Mouse (Mus musculus) stomach, embryonic 14.5 days (tissue): ENCODE data around the gene Cbr2. TPM values are rescaled to one million over a fixed set of nuclear protein-coding genes. Genes with fewer than 3 reads are reported as not detected.
"Not testable (repeated sequence)": the region's sequence is repeated elsewhere in the genome, so short reads cannot be mapped to it uniquely, and the experiment has no call there.

Source experiments
- ATAC-seq: fragments of 200-750 bp; cut with Nextera tagmentation; 2 replicates; pipeline ENCODE4 v1.8.0; 2017; ENCODE audit warnings: low read depth, moderate TSS enrichment; ENCODE audit not compliant: insufficient number of reproducible peaks, insufficient read depth, low FRiP score
- H3K27ac ChIP-seq: fragments of 300-500 bp; sonication (generic); 2 replicates; pipeline ENCODE4 v1.5.1; 2014; ENCODE audit warnings: mild to moderate bottlenecking, low read length, moderate library complexity, mixed read lengths
- H3K27me3 ChIP-seq: fragments of 300-500 bp; sonication (generic); 2 replicates; pipeline ENCODE4 v1.6.1; 2014; ENCODE audit warnings: low read length, control low read depth, mixed read lengths; ENCODE audit not compliant: control insufficient read depth, insufficient read depth
- H3K36me3 ChIP-seq: fragments of 300-500 bp; sonication (generic); 2 replicates; pipeline ENCODE4 v1.6.1; 2014; ENCODE audit warnings: mild to moderate bottlenecking, control low read depth, low read length, moderate library complexity, mixed read lengths; ENCODE audit not compliant: control insufficient read depth, insufficient read depth
- H3K4me1 ChIP-seq: fragments of 300-500 bp; sonication (generic); 2 replicates; pipeline ENCODE4 v1.6.1; 2014; ENCODE audit warnings: low read length, control low read depth, mixed read lengths; ENCODE audit not compliant: control insufficient read depth, insufficient read depth
- H3K4me2 ChIP-seq: fragments of 300-500 bp; sonication (generic); replicated peaks from 2 replicates; pipeline ENCODE4 v1.6.1; 2014; ENCODE audit warnings: low read depth, low read length, control low read depth
- H3K4me3 ChIP-seq: fragments of 300-500 bp; sonication (generic); 2 replicates; pipeline ENCODE4 v1.5.1; 2014; ENCODE audit warnings: low read depth, low read length, control low read depth
- H3K9ac ChIP-seq: fragments of 300-500 bp; sonication (generic); replicated peaks from 2 replicates; pipeline ENCODE4 v1.6.1; 2014; ENCODE audit warnings: low read depth, mild to moderate bottlenecking, control low read depth, low read length, moderate library complexity, mixed read lengths
- H3K9me3 ChIP-seq: fragments of 300-500 bp; sonication (generic); 2 replicates; pipeline ENCODE4 v1.6.1; 2016; ENCODE audit warnings: low read depth, low read length, control low read depth; ENCODE audit not compliant: control insufficient read depth
- WGBS: fragments of 180-500 bp; shearing (Covaris S2); extraction: QIAGEN DNeasy Blood & Tissue Kit; methylation state at CpG from one replicate; pipeline ENCODE4 v1.1.7; 2014; 5-methylcytosine and 5-hydroxymethylcytosine counted together
- polyA plus RNA-seq: library from polyadenylated mRNA; unstranded; fragments of >200 nt; fragmentation: Nextera tagmentation; extraction: Ambion mirVana; gene quantifications from 2 replicates; pipeline ENCODE4 v1.2.1, GENCODE M21; 2014

Gene Cbr2
- polyA plus RNA-seq, 1 experiment from 2014 or later = 36.9 TPM

DNA sequence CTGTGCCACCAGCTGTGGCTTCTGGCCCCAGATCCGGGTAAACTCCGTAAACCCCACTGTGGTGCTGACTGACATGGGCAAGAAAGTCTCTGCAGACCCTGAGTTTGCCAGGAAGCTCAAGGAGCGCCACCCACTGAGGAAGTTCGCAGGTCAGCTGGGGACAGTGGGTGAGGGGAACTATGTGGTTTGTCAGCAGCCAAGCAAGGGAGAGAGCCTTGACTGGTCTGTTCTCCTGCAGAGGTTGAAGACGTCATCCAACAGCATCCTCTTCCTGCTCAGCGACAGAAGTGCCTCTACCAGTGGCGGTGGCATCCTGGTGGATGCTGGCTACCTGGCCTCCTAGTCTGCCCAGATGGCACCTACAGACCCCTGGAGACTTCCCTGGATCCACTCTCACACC, 35.1 kb upstream of the Cbr2 start:
- not testable (repeated sequence) for H3K4me2 ChIP-seq, H3K27ac ChIP-seq, H3K9me3 ChIP-seq, H3K36me3 ChIP-seq, H3K27me3 ChIP-seq, ATAC-seq, H3K4me1 ChIP-seq, H3K9ac ChIP-seq, H3K4me3 ChIP-seq
- 68% methylated on average over 3 of the region's 7 CpGs for WGBS

DNA sequence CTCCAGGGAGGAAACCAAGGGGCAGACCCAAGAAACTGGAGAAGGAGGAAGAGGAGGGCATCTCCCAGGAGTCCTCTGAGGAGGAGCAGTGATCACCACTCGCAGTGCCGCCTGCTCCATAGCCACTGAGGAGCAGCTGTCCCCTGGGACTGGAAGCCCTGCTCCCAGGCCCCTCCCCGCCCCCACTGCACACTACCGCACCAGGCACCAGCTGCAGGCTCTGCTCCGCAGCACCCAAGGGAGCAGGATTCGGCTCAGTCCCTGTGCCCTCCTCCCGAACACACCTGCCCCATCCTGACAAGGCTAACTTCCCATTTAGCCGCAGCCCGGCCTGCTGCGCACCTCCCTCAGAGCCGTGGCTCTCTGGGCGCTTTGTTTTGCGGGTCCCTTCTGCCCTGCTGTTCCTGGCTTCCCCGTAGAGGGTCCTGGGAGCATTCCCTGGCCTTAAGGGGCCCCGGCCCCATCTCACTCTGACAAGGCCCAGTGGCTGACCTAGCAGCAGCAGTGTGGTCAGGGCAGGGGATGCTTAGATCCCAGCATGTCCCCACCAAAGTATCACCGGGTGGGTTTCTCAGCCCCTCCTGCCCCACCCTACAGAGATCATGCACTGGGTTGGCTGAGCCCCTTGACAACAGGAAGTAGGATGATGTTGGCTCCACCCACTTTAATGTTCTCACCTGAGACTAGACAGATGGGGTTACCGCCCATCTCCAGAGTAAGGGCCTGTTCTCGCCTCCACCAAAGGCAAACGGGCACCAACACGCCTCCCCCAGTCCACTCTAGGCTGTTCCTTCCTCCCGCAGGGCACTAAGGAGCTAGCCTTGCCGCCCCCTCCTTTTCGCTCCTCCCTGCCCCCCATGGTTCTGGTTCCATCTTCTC, 31.4 kb upstream of the Cbr2 start:
- not testable (repeated sequence) for H3K27ac ChIP-seq, H3K27me3 ChIP-seq, H3K36me3 ChIP-seq, H3K4me2 ChIP-seq, H3K4me1 ChIP-seq, H3K9me3 ChIP-seq, H3K9ac ChIP-seq, H3K4me3 ChIP-seq
- ATAC-seq = peak; percentile 46; the same call in 1 of the 2 replicates
- WGBS = 9% methylated on average over 5 of the region's 23 CpGs

DNA sequence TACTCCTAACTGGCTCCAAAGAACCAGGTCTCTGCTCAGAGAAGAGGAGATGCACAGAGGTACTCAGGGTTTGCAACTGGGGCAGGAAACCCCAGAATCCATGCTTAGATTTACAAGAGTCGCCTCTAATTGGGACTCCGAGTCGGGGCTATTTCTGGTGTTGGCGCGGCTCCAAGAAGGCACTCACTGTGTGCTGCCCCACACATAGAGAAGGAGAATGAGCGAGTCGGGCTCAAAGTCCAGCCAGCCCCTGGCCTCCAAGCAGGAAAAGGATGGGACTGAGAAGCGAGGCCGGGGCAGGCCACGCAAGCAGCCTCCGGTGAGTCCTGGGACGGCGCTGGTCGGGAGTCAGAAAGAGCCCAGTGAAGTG, 30.7 kb upstream of the Cbr2 start, which contains the start of gene Hmga1b:
TSS of gene Hmga1b (plus strand) at position 123 of the 370 bp plus-strand sequence.
- ATAC-seq, H3K27ac ChIP-seq, H3K4me2 ChIP-seq: not testable (repeated sequence)

DNA sequence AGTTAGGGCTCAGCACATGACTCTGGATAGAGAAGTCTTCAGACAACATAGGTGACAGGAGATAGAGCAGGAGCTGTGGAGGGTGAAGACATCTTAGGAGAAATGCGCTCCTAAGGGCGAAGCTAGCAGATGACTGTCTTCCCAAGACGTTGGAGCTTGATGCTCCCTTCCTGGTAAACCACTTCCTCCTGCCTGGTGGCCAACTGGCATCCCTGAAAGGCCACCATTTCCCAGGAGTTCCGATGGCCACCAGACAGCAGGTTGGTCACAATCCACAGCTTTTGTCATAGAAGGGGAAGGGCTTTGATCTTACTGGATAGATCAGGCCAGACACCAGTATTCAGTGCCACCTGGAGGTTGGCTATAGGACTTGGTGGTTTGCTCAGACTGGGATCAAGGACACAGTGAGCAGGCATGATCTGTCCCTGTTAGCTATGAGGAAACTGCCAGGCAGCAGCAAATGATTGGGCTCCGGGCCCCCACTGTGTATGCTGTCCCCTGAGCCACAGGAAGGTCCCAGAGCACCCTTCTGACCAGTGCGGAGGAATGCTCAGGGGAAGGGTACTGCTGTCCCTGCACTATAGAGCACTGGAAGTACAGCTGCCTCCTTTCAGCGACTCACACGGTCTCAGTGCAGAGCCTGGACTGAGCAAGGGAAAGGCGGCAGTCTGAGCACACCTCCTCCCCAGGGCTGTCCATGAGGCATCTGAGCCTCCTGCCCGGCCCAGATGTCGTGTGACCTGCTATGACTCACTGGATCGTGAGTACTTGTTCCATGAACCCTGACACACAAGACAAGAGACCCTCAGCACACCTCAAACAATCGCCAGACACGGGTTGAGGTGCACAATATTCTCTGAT, 30.1 kb upstream of the Cbr2 start:
- ATAC-seq = 0 out of 2 replicates have a peak, but pooled peaks have one; percentile 44
- Histone ChIP-seq H3K9ac (no peak overlapping the region), H3K4me1 (no peaks in the 10 kb centered on the region), H3K4me2 (no peak overlapping the region), H3K27me3 (no peaks in the 10 kb centered on the region), H3K4me3 (no peak overlapping the region), H3K36me3 (no peaks in the 10 kb centered on the region), H3K27ac (no peak overlapping the region), H3K9me3 (peaks cover 13% of the 10 kb centered on the region)
- WGBS = 60% methylated on average over 14 of the region's 14 CpGs

More for the DNA sequence above, 30.7 kb upstream of the Cbr2 start, which contains the start of gene Hmga1b:
- 20% methylated on average over 13 of the region's 14 CpGs for WGBS
- not testable (repeated sequence) for H3K36me3 ChIP-seq, H3K4me3 ChIP-seq, H3K4me1 ChIP-seq, H3K9ac ChIP-seq, H3K27me3 ChIP-seq
- H3K9me3 ChIP-seq = peaks cover 12% of the 10 kb centered on the region

DNA sequence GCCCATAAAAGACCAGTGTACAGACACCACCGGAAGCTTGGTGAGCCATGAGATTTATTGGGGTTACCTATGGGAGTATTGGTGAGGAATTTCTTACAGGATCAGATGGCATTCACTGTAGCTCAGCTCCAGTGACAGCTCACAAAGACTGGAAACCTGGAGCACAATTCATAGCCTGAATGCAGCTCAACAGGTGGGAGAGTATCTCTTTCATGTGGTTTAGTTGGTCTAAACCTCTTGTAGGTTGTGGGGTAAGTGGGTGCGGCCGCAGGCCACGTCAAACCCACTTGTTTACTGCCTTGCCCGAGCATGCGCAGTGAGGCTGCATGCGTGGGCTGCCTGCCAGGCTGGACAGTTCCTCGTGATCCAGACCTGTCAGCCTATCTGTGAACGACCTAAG, 28.3 kb upstream of the Cbr2 start:
- Histone ChIP-seq H3K4me1 (no peaks in the 10 kb centered on the region), H3K36me3 (no peaks in the 10 kb centered on the region), H3K27ac (no peak overlapping the region), H3K4me3 (no peak overlapping the region), H3K27me3 (no peaks in the 10 kb centered on the region), H3K9me3 (peaks cover 13% of the 10 kb centered on the region), H3K9ac (no peak overlapping the region), H3K4me2 (no peak overlapping the region)
- ATAC-seq = no peak
- 83% methylated on average over 9 of the region's 9 CpGs for WGBS

DNA sequence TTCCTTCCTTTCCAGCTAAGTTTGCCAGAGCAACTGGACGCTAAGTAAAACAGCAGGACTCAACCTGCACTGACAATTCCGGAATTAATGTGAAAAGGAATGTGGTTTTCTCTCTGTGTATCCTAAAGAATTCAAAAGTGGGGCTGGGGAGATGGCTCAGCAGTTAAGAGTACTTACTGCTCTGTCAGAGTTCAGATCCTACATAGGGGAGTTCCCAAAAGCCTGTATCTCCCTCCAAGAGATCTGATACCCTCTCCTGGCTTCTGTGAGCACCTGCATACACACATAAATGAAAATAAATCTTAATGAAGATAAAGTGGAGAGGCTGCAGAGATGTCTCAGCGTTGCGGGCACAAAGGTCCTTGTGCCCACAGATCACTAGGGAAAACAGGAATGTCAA, 19.7 kb upstream of the Cbr2 start:
- no peaks in the 10 kb centered on the region for H3K36me3 ChIP-seq
- 58% methylated on average over 4 of the region's 4 CpGs for WGBS
- no peak for ATAC-seq
- no peaks in the 10 kb centered on the region for H3K9me3 ChIP-seq
- H3K27ac ChIP-seq = no peak overlapping the region
- H3K9ac ChIP-seq = no peak overlapping the region
- H3K4me1 ChIP-seq = no peaks in the 10 kb centered on the region
- H3K27me3 ChIP-seq = no peaks in the 10 kb centered on the region
- H3K4me3 ChIP-seq = no peak overlapping the region
- no peak overlapping the region for H3K4me2 ChIP-seq

DNA sequence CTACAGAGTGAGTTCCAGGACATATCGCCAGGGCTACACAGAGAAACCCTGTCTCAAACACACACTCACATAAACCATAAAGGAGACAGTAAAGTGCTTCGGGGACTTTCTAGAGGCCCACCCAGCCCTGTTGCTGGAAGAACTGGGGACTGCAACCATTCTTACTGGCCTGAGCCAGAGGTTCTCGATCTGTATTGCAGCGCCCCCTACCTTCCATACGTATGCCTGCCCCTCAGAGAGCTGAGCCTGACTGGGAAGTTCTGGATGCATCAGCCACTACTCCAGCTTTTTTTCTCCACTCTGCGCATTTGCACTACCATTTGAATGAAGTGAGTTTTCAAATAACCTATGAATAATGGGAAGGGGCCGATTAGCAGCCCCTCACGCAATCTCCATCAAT, 17.5 kb upstream of the Cbr2 start:
- Histone ChIP-seq H3K4me1 (no peaks in the 10 kb centered on the region), H3K9ac (no peak overlapping the region), H3K27ac (no peak overlapping the region), H3K9me3 (no peaks in the 10 kb centered on the region), H3K36me3 (no peaks in the 10 kb centered on the region), H3K4me3 (no peak overlapping the region), H3K4me2 (no peak overlapping the region), H3K27me3 (no peaks in the 10 kb centered on the region)
- no peak for ATAC-seq
- WGBS = 58% methylated on average over 8 of the region's 8 CpGs

DNA sequence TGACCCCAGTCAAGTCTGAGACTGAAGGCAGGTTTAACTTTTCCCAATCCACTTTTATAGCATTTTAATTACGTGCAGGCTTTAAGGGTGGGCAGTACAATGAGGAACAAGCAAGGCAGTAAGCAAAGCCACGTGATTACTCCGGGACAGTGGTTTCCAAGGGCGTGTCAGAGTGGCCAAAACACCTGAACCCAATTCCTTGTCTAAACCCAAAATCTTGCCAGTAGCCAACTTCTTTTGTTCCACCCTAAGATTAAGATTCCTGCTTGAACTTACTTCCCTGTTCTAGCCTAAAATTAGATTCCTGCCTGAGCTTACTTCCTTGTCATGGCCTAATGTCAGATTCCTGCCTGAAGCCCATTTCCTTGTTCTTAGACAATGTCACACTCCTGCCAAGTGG, 16.1 kb upstream of the Cbr2 start:
- Histone ChIP-seq H3K4me3 (no peak overlapping the region), H3K4me1 (no peaks in the 10 kb centered on the region), H3K36me3 (no peaks in the 10 kb centered on the region), H3K27me3 (no peaks in the 10 kb centered on the region), H3K9ac (no peak overlapping the region), H3K4me2 (no peak overlapping the region), H3K9me3 (no peaks in the 10 kb centered on the region), H3K27ac (no peak overlapping the region)
- no peak for ATAC-seq
- 66% methylated on average over 4 of the region's 4 CpGs for WGBS
